In the genomic region with DNA sequence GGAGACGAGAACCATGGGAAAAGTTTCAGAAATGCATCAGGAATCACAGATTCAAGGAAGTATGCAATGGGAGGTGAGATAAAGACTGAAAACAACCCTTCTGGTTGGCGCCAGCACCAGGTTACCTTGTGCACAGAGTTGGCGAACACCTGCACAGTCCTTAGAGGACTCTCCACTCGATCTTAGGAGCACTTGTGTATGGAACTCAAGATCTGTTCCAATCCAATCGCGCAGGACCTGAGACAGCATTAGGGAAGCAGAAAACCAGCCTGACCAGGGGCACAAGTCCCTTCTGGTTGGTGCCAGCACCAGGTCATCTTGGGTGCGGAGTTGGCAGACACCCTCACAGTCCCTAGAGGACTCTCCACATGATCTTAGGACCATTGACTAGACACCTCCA, we compare ENCODE assay signal across 24 mouse cellular contexts. TPM values are rescaled to one million over a fixed set of nuclear protein-coding genes. Genes with fewer than 3 reads are reported as not detected.
"Had no signal": no experiment of that assay in that cellular context is flagged by ENCODE, and none has a peak within 500 bp of the region (broad histone marks: within the 10 kb centered on the region; RNA-seq: fewer than 3 reads in every experiment).

No protein-coding gene starts in this region.

- H3K9me3 ChIP-seq: liver, embryonic 12.5 days; midbrain, embryonic 10.5 days; neural tube, embryonic 13.5 days; neural tube, embryonic 15.5 days had no signal

- H3K27ac ChIP-seq: liver, embryonic 12.5 days; liver, embryonic 14.5 days; midbrain, embryonic 10.5 days; midbrain, embryonic 12.5 days; neural tube, embryonic 13.5 days; neural tube, embryonic 15.5 days had no signal

- H3K9ac ChIP-seq: liver, embryonic 12.5 days; liver, embryonic 14.5 days; lung, embryonic 14.5 days; midbrain, embryonic 12.5 days; neural tube, embryonic 13.5 days; neural tube, embryonic 15.5 days had no signal

- H3K4me1 ChIP-seq: liver, embryonic 12.5 days; midbrain, embryonic 10.5 days; midbrain, embryonic 12.5 days; neural tube, embryonic 13.5 days; neural tube, embryonic 15.5 days had no signal

- ATAC-seq: liver, embryonic 12.5 days; midbrain, embryonic 16.5 days had no signal

- H3K36me3 ChIP-seq: liver, embryonic 12.5 days; midbrain, embryonic 10.5 days; midbrain, embryonic 12.5 days; neural tube, embryonic 13.5 days; neural tube, embryonic 15.5 days had no signal

- H3K4me3 ChIP-seq: liver, embryonic 12.5 days; midbrain, embryonic 10.5 days; midbrain, embryonic 12.5 days; myocyte; neural tube, embryonic 13.5 days; neural tube, embryonic 15.5 days had no signal

- DNase-seq: lung, embryonic 14.5 days; midbrain, embryonic 14.5 days; retina, postnatal 1 day; right cerebral cortex, adult 18-20 months; right cerebral cortex, postnatal 25 days; right cerebral cortex, postnatal 4 days; spleen, adult 18-20 months; thymus, adult 2 months; thymus, postnatal 25 days; thymus, postnatal 4 days had no signal

- H3K27me3 ChIP-seq: liver, embryonic 12.5 days; midbrain, embryonic 12.5 days; neural tube, embryonic 13.5 days; neural tube, embryonic 15.5 days had no signal

- H3K4me2 ChIP-seq: liver, embryonic 12.5 days; lung, embryonic 14.5 days; midbrain, embryonic 12.5 days; neural tube, embryonic 13.5 days; neural tube, embryonic 15.5 days had no signal

RNA-seq across cellular contexts. Expression of gene Gp6, which starts 24.0 kb away (rescaled TPM):
- polyA plus RNA-seq: myocyte; neural tube, embryonic 15.5 days; small intestine, adult 2 months; thymus, adult 2 months; urinary bladder, adult 2 months had no signal

RNA-seq across cellular contexts. Expression of gene Ncr1, which starts 36.0 kb away (rescaled TPM):
- polyA plus RNA-seq: liver, embryonic 12.5 days; lung, embryonic 14.5 days; midbrain, embryonic 10.5 days; midbrain, embryonic 12.5 days; midbrain, embryonic 14.5 days; midbrain, embryonic 16.5 days; myocyte; neural tube, embryonic 11.5 days; neural tube, embryonic 13.5 days; neural tube, embryonic 15.5 days; stomach, embryonic 14.5 days; stomach, embryonic 16.5 days; testis, adult 2 months had no signal
